Mouse (Mus musculus) monocyte, adult 2 months (primary cell): Measurements from ENCODE around the gene Gapdhs.
"Not testable (repeated sequence)": the region's sequence is repeated elsewhere in the genome, so short reads cannot be mapped to it uniquely, and the experiment has no call there.

Experiments used
- DNase-seq, 2 experiments: peaks; one replicate each; pipeline ENCODE4 v3.0.0; 2022; ENCODE audit warnings: low spot score in 2 of 2, low read depth in 1 of 2

The Gapdhs gene

DNA sequence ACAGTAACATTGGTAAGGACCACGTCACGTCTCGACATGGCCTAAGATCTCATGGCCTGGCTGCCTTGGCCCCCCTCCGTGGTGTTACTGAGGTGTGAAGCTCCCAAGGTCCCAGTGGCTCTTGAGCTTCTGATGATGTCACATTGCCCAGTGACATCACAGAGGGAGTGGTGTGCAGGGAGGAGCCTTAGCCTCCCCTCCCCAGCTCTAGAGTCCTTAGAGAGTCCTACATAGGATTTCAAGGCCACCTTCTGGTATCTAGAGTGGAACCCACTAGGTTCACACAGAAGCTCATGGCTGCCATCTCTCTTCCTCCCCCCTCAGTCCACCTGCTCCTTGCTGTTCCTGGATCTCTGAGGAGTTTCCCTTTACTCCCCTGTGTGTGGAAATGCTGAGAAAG is at the start of gene Gapdhs:
Gene Gapdhs, minus strand, starts transcription at position 65 of the 400 bp plus-strand sequence.
- DNase-seq: not testable (repeated sequence)

DNA sequence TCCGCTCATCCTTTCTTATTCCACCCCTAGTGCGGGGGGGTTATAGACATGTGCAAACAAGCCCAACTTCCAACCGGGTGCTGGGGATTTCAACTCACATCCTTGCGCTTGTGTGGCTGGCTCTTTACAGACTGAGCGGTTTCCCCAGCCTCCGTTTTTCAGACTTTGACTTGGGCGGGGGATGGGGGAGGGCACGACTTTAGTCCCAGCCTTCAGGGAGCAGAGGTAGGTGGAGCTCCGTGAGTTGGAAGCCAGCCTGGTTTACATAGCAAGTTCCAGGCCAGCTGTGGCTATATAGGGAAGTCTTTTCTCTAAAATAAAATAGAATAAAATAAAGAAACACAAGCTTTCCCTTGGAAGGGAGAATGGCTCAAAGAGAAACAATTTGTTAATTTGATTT is 48.4 kb upstream of the Gapdhs start:
- no peak for DNase-seq

DNA sequence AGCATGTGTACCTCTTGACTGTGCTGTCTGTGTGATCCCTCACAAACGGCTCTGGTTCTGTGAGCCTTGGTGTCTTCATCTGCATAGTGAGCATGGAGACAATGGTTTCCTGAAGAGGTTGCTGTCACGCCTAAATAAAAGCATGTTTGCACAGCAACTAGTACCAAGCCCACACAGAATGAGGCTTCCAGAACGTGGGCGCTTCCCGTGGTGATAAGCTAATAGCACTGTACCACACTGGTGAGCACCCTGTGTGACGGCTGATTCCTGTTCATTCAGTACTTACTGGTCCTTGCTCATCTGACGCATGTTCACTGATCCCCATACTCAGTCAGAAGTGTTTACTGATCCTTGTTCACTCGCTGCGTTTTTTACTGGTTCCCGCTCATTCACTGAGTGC is 46.7 kb upstream of the Gapdhs start:
- DNase-seq: no peak

DNA sequence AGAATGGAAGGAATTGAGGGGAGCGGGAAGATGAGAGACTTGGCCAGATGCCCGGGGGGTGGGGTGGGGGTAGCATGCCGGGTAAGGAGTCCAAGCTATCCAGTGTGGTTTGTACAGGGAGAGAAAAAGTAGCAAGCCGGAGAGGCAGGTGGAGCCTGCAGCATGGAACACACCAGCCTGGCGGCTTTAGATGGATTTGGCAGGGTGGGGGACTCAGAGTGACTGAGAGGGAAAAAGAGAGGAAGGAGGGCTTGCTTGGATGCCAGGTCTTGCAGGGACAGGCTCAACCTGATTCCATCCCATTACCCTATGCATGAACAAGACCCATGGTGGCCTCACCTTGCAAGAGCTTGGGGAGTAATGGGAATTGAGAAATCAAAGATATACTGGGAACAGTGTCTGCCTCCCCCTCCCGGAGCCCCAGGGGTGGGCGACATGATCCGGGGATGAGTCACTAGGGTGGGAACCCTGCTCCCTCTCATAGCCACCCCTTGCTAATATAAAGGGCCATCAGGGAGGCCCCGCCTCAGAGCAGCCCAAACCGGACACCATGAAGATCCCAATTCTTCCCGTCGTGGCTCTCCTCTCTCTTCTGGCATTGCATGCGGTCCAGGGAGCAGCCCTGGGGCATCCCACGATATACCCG is 44.0 kb upstream of the Gapdhs start, which contains the start of gene Krtdap:
Gene Krtdap, plus strand, starts transcription at position 520 of the 646 bp plus-strand sequence.
- no peak for DNase-seq

DNA sequence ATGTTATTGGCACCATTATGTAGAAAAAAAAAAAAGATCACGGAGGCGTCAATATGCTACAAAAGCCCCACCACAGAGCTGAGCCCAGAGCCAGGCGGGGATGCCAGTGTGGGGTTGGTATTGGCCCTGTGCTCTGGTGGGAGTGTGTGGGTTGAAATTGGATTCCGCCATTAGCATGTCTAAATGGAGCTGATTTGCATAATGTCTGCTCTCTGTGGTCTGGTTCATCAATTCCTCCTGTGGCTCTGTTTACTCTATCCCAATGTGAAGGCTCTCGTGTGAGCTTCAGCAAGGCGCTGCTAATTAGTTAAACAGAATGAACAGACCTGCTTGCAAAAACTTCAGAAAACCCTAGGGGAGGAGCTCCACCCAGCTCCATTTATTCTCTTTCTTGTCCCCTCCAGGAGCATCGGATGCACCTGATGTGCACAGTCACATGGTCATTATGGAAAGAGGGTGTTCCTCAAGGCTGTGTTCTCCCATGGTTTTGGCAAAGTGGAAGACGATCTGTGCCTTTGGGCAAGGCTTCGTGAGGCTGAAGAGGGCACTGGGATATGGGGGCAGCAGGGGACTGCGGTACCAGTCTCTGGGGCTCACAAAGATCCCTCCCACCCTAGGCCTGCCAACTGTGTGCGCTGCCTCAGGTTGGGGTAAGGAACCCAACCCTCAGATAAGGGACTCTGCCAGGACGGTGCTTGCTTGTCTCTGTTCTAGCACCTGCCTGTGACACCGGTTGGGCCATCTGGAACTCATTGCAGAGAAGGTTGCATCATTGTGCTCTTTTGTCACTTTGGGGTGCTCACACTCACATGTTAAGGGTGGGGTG is 42.5 kb upstream of the Gapdhs start:
- DNase-seq: no peak

DNA sequence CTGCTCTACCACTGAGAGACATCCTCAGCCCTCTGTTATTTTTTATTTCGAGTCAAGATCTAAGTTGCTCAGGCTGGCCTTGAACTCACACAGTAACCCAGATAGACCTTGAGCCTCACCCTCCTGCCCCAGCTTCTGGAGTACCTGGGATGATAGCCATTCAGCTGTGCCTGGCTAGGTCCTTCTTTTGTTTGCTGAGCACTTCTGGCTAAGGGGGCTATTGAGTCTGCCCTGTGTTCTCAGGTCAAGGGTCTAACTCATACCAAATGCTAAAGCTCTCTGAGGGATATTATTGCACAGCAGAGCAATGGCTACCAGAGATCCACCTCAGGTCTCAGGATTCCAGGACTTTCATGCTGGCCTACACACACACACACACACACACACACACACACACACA is 41.7 kb upstream of the Gapdhs start:
- DNase-seq: no peak

DNA sequence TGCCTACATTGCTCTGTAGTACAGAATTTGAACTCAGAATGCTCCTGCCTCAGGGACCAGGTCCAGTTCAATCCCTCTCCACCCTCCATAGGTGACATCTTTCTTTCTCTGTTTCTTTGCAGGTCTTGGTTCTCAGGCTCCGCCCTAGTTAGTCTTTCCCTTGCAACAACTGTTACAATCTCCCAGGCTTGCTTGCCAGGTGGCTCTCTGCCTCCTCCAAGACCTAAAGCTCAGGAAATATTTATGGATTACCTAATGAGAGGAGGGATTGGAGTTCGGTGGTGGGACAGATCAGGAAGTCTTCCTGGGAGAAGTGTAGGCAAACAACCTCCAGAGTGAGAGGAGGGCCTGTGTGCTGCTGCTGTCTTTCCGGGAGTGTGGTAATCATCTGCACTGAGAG is 39.2 kb upstream of the Gapdhs start:
- DNase-seq: no peak

DNA sequence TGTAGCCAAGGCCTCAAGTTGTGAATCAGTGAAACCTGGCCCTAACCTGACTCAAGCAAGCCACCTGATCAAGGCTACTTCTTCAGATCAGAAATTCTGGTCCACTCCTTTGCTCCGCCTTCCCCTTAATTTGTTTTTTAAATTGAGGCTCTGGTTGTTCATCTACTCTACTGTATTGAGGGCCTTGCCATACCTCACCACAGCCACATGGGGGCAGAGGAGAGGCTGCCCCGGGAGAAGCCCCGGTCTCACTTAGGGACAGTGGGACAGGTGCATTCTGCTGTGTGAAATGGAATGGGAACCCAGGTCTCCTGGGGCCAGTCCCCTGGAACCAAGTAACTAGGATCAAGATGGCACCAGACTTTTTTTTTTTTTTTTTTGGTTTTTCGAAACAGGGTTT is 38.3 kb upstream of the Gapdhs start:
- DNase-seq: no peak

DNA sequence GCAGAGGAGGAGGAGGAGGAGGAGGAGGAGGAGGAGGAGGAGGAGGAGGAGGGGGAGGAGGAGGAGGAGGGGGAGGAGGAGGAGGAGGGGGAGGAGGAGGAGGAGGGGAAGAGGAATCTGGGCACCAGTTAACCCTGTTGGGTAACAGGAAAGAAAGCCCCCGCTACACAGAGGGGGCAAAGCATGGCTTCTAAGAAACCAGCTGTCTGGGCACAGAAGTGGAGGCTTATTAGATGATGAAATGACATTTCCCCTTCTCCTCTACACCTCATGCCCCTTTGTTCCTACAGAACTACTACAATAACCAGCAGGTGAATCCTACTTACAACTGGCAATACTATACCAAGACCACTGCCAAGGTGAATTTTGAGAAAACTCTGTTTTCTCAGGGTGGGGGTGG is 34.4 kb upstream of the Gapdhs start:
- no peak for DNase-seq

DNA sequence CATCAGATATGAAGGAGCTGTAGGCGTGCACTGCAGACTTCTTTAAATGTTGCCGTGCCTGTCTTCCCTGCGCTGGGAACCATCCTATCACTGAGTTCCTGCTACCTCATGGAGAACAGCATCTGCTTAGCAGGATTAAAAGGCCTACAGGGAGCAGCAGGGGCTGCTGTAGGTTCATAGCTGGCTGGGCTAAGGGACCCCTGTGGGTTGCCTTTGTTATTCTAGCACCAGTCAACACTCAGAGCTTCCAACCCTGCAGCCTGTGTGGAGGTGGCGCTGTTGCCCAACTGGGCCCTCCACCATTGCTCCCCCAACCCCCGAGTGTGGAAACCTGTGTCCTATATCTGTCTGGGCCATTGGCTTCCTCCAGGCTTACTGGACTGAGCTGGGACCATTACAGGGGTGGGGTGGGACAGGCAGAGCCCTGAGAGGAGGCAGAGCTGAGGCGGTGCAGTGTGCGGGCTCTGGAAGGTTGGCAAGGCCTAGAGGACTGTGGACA is 33.6 kb upstream of the Gapdhs start:
- DNase-seq: no peak

DNA sequence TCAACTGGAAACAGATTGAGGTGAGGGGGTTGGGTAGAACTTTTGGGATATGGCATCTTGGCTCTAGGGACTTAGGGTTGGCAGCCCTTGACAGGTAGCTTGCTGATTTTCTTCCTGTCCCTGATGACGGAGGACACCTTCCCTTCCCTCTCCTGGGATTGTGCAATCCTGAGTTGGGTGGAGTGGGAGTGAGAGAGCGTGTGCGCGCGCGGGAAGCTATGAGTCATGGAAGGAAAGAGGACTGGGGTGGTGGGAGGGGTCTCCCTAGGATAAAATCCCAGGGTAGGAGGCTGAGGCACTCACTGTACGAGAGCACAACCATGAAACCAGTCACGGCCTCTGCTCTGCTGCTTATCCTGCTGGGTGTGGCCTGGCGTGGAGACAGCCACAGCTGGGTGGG is 32.6 kb upstream of the Gapdhs start:
- DNase-seq: no peak

DNA sequence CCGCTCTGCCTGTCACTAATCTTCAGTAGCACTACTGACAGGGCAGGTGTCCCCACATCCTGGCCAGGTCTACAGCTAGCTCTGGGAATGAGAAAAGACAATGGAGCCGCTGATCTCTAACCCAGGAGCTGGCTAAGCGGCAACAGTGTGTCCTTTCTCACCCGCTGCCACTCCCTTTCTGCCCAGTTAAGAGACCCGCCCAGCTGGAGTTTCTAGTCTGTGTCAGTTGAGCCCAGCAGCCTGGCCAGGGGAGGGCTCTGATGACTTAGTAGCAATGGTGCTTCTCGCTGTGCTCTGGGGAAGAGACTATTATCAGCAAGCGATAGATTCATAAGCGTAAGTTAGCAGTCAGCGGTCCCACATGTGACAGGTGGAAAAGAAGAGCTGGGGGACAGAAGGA is 25.8 kb upstream of the Gapdhs start:
- no peak for DNase-seq

DNA sequence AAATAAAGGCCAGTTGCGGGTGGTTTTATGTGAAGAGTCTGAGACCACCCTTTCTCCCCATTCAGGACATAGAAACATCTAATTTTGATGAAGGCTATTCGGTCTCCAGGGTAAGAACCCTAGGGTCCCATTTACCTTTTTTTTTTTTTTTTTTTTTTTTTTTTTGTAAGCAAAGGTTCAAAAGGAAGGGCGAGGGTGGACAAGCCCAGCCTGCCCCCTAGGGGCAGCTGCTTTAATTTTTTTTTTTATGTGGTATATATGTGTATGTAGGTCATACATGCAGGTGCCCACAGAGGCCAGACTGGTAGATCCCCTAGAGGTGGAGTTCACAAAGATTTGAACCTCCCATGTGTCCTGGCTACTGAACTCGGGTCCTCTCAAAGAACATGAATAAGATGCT is 22.9 kb upstream of the Gapdhs start:
- DNase-seq: no peak

DNA sequence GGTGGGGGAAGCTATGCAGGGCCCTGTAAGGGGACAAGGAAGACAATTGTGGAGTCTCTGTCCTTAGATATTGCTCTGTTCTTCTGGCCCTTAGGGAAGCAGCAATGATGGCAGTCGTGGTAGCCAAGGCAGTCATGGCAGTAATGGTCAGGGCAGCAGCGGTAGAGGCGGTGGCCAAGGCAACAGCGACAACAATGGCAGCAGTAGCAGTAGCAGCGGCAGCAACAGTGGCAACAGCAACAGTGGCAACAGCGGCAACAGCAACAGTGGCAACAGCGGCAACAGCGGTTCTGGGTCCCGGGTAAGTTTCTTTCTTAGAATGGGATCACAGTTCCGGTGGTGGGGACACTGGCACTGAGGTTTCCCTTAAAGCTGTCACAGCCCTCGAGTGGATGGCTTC is 21.7 kb upstream of the Gapdhs start:
- DNase-seq: no peak

DNA sequence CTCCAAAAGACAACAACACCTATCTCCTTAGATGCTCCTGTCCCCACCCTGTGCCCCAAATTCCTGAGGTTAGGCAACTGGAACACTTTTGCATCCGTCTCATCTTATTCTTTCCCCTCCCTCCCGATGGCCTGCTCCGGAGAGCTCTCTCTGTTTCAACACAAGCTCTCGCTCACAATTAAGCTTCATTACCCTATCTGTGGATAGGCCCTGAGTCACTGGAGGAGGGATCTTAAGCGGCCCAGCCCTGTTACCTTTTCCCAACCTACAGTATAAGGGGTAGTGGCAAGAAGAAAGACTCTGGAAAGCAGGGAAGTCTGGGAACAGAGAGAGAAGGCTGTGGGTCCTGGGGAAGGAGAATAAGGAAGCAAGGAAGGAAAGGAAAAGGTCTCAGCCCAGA is 20.0 kb upstream of the Gapdhs start, which contains the start of gene Dmkn:
Gene Dmkn, plus strand, starts transcription at position 301 of the 400 bp plus-strand sequence.
- no peak for DNase-seq

DNA sequence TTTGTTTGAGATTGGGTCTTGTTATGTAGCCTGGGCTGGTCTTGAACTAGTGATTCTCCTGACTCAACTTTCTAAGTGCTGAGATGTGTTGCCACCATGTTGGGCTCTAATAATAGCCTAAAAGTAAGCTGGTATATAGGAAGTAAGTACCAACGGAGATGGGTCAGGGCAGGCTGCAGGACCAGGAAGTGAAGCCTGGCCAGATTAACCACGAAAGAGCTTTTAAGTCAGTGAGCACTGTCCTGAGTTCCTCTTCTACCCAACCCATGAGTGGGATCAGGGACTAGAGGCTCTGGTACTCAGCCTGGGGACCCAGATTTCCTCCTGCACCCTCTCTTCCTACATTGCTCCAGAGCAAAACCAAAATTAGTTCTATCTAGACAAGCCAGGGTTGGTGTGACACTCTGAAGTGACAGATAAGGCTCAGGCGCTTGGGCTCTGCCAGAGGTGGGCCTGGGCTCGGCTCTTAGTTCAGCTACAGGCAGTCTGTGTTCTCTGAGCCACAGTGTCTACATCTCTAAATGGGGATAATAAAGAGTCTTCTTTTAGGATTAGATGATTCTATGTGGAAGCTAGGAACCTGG is 18.4 kb upstream of the Gapdhs start:
- peak; percentile 21 to 42 for DNase-seq

DNA sequence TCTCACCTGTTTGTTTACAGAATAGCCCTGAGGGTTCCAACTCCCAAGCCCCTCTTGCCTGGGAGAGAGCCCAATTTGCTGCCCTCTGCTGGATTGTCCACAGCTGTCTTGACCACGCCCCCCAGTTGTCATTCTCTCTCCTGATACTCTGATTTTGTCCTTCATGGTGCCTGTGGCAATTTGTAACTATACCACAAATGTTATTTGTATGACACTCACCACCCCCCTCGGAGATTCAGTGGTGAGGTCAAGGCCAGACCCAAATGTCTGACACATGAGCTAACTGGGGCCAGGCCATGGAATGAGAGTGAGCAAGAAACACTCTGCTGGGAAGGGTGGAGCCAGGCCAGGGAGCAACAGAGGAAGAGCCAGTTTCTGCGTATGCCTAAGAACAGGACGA is 15.4 kb upstream of the Gapdhs start:
- no peak for DNase-seq

DNA sequence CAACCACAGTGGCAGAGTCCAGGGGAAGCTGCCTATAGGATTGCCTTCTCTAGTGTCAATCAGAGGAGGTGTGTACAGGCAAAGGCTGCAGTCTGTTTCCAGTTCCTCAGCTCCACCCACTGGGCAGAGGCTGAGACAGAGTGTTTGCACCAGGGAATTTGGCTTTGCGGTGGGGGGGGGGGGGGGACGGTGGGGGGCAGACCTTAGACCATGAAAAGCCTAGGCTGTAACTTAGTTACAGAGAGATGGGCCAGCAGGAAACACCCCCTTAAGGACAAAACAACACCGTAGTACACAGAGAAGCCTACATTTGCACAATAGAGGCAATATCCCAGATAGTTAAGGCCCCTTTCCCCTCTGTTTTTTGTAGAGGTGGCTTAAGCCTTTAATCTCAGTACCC is 13.5 kb upstream of the Gapdhs start:
- no peak for DNase-seq

DNA sequence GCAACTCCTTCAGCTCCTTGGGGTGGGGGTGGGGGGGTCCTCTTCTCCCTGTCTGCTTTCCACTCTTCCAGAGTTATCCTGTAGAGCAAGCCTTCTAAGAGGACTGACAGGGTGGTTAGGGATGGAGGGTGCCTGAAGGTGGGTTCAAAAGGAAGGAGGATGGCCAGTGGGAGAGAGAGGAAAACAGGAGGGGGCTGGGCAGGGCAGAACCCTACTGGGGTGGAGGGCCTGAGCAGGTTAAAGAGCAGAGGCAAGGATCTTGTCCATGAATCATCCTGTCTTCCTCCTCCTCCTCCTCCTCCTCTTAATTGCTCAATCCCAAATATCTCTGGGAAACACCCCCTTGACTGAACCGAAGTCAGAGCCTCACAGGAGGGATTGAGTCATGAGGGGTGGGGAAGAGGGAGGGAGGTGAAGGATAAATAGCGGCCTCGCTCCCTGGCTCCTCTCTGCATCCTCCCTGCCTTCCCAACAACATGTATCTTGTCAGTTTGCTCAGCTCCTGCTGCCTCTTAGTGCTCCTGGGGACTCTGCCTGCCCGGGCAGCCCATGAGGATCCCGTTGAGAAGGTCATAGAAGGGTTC is 7.7 kb upstream of the Gapdhs start, which contains the start of gene Sbsn:
Gene Sbsn, plus strand, starts transcription at position 386 of the 584 bp plus-strand sequence.
- DNase-seq: no peak

DNA sequence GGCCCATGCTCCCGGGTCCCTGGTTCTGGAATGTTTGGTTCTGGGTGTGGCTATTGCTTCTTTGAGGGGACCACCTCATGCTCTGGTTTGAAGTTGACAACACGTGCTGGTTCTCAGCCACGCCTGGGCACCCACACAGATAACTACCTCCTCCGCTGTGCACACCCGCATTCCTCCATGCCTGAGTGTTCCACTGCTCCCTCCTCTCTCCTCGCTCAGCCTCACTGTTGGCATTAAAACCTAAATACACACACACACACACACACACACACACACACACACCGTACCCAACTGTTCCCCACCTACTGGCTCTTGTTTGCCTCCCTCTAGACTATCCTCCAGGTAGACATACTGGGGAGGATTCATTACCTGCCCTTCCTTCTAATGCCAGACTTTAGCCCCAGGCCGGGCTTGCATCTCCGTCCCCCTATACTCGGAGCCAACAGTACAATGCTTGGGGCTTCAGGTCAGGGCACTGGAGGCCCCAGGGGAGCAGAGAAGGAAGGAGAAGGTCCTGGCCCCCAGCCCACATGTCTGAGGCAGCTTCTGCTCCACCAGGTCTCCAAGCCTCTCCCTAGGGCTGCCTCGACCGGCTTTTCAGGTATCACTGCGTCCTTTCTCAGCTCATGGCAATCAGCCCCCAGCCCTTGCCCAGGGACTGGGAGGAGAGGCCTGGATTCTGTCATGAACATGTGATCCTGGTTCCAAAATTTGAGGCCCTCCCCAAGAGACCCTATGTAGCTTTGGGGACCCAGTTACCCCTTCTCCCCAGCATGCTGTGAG is 6.5 kb upstream of the Gapdhs start:
- no peak for DNase-seq
